Mouse (Mus musculus) liver, adult 2 months (tissue): ENCODE data around the gene Ankrd39.

Experiments
- CTCF ChIP-seq: fragments of 200-500 bp; IDR thresholded peaks from 2 replicates; pipeline ENCODE4 v1.5.1; 2011; ENCODE audit warnings: low read depth, low read length, control low read depth
- POLR2A ChIP-seq: fragments of 200-500 bp; IDR thresholded peaks from 2 replicates; pipeline ENCODE4 v1.6.1; 2011; ENCODE audit warnings: low read length, control low read depth; ENCODE audit not compliant: insufficient read depth; ENCODE audit errors: extremely low read depth

DNA sequence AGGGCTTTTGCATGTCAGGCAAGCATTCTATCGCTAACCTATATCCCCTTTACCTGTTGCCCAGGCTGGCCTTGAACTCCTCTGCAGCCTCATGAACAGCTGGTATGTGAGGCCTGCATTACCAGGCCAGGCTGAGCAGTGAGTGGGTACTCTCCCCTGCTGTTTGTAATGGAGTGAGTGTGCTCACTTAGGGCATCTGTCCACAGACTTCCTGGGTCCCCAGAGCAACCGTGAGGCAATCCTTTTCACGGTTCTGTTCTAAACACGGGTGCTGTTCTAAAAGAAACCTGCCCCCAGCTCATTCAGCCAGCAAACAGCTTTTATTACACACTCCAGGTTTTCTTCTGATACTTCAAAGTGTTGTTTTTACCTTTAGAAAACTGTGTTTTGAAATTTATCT lies 8.5 kb downstream of the Ankrd39 start:
- TF ChIP-seq CTCF, result no peak
- TF ChIP-seq POLR2A, result no peak
